Mouse (Mus musculus) liver, adult 2 months (tissue): ENCODE results near the gene Gm29797.

Source experiments
- CTCF ChIP-seq: fragments of 200-500 bp; IDR thresholded peaks from 2 replicates; pipeline ENCODE4 v1.5.1; 2011; ENCODE audit warnings: low read depth, low read length, control low read depth
- POLR2A ChIP-seq: fragments of 200-500 bp; IDR thresholded peaks from 2 replicates; pipeline ENCODE4 v1.6.1; 2011; ENCODE audit warnings: low read length, control low read depth; ENCODE audit not compliant: insufficient read depth; ENCODE audit errors: extremely low read depth

DNA sequence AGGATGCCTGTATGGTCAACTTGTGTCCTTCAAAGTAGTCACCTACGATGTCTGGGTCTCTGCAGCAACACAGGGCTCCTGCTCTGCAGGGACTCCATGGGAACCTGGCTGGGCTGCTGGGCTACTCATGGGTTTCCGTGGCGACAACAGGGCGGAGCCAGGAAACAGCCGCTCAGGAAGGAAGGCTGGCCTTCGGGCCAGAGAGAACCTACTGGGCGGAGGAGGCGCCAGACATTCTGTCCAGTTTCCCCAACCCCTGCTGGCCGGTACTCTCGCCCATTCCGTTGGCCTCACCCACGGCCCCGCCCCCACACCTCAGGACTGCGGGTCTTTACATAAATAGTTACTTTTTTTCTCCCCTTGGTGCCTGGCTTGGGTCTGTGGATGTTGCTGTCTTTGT lies 18.6 kb downstream of the Gm29797 start:
- TF ChIP-seq POLR2A (no peak), CTCF (0 out of 2 replicates have a peak, but pooled peaks have one; percentile 9)
